17 mouse cellular contexts compared by ENCODE assay signal in the genomic region with DNA sequence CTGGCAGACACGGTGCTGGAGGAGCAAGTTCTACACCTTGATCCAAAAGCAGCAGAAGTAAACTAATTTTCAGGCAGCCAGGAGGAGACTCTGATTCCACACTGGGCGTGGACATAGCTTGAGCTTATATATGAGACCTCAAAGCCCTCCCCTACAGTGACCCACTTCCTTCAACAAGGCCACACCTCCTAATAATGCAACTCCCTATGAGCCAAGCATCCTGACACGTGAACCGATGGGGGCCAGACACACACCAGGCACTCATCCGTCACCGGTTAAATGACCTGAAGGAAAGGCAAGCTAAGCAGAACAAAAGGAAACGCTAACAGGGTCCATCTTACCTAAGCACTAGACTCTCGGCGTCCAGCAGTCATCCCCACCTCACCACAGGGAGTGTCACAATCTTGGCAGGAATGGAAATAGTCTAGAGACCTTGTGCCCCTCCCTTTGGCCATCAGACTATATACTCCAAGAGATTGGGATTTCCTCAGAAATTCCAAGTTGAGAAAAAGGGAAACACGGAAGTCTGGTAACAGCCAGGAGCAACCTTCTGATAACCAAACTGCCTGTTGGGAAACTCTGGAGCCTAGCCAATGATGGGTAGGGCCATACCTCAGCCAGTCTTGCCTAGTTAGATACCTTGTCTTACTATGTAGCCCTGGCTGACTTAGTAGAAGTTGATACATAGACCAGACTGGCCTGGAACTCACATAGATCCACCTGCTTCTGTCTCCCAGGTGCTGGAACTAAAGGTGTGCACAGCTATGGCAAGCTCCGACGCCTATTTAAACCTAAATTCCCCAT. TPM values are rescaled to one million over a fixed set of nuclear protein-coding genes. Genes with fewer than 3 reads are reported as not detected.
A peak's percentile ranks its signal among the peaks of the same experiment; 100 is the strongest.
DNase-seq lines count a peak whose midpoint lies in the region; ATAC-seq and TF ChIP-seq lines count a peak whose summit lies in the region.
"Had no signal": no experiment of that assay in that cellular context is flagged by ENCODE, and none has a peak within 500 bp of the region (broad histone marks: within the 10 kb centered on the region; RNA-seq: fewer than 3 reads in every experiment).

No protein-coding gene starts in this region.

- no peak for TF ChIP-seq POLR2A in kidney, adult 2 months (IDR thresholded peaks at IDR 0.05; ENCODE audit: low read depth, low read length)

- DNase-seq in adrenal gland, postnatal 14 days, result peak; percentile 17
- DNase-seq in adrenal gland, postnatal 25 days, result no peak
- DNase-seq in kidney, adult 2 months, result no peak
- DNase-seq in 416B (ENCODE audit: low read depth), result peak; percentile 40
- no peak for DNase-seq in ovary, postnatal 36 days (ENCODE audit: low spot score)
- DNase-seq in adrenal gland, adult 18-20 months (ENCODE audit: low spot score in 2 of 2), result no peak
- DNase-seq: adrenal gland, adult 2 months; gastrocnemius, adult 2 months; heart, adult 11 months; heart, postnatal 4 days; kidney, postnatal 36 days; lung, embryonic 14.5 days; right cerebral cortex, postnatal 14 days had no signal

- H3K4me3 ChIP-seq in kidney, embryonic 16.5 days (ENCODE audit: low read length), result no peak overlapping the region
- no peak overlapping the region for H3K4me3 ChIP-seq in kidney, adult 2 months (ENCODE audit: insufficient read depth, low read depth, low read length)
- no peak overlapping the region for H3K4me3 ChIP-seq in limb, embryonic 15.5 days
- H3K4me3 ChIP-seq: forebrain, embryonic 15.5 days; gastrocnemius, adult 2 months had no signal

- H3K9ac ChIP-seq in kidney, embryonic 16.5 days (replicated peaks; ENCODE audit: low read length), result no peak overlapping the region
- no peak overlapping the region for H3K9ac ChIP-seq in limb, embryonic 15.5 days
- H3K9ac ChIP-seq: forebrain, embryonic 15.5 days; lung, embryonic 14.5 days had no signal

- H3K36me3 ChIP-seq in kidney, embryonic 16.5 days (ENCODE audit: insufficient read depth, low read length), result no peaks in the 10 kb centered on the region
- no peaks in the 10 kb centered on the region for H3K36me3 ChIP-seq in kidney, adult 2 months (ENCODE audit: control insufficient read depth, insufficient read depth, low read length)
- no peaks in the 10 kb centered on the region for H3K36me3 ChIP-seq in limb, embryonic 15.5 days
- H3K36me3 ChIP-seq: forebrain, embryonic 15.5 days had no signal

- peak; percentile 78 for ATAC-seq in kidney, embryonic 16.5 days (ENCODE audit: low FRiP score, low TSS enrichment)
- ATAC-seq in limb, embryonic 15.5 days (ENCODE audit: insufficient number of reproducible peaks, low FRiP score, low TSS enrichment, low read depth), result peak; percentile 58; the same call in 1 of the 2 replicates
- ATAC-seq: forebrain, embryonic 15.5 days; midbrain, embryonic 16.5 days had no signal

- no peak overlapping the region for H3K27ac ChIP-seq in kidney, embryonic 16.5 days (ENCODE audit: low read length)
- no peak overlapping the region for H3K27ac ChIP-seq in kidney, adult 2 months (ENCODE audit: insufficient read depth, low read depth, low read length)
- no peak overlapping the region for H3K27ac ChIP-seq in limb, embryonic 15.5 days
- H3K27ac ChIP-seq: forebrain, embryonic 15.5 days; gastrocnemius, adult 2 months had no signal

- H3K4me1 ChIP-seq in kidney, embryonic 16.5 days (ENCODE audit: insufficient read depth, low read length), result no peaks in the 10 kb centered on the region
- peaks cover 8% of the 10 kb centered on the region for H3K4me1 ChIP-seq in kidney, adult 2 months (ENCODE audit: control insufficient read depth, insufficient read depth, low read length)
- H3K4me1 ChIP-seq in limb, embryonic 15.5 days, result no peaks in the 10 kb centered on the region
- H3K4me1 ChIP-seq: forebrain, embryonic 15.5 days had no signal

- 61% methylated on average over 12 of the region's 12 CpGs for WGBS in kidney, embryonic 16.5 days
- WGBS in kidney, adult 2 months, result 65% methylated on average over 12 of the region's 12 CpGs
- WGBS in limb, embryonic 15.5 days, result 68% methylated on average over 12 of the region's 12 CpGs

- no peaks in the 10 kb centered on the region for H3K9me3 ChIP-seq in kidney, embryonic 16.5 days (ENCODE audit: low read length)
- no peaks in the 10 kb centered on the region for H3K9me3 ChIP-seq in limb, embryonic 15.5 days
- H3K9me3 ChIP-seq: forebrain, embryonic 15.5 days had no signal

- no peak for TF ChIP-seq CTCF in kidney, adult 2 months (conservative IDR thresholded peaks at IDR 0.05; ENCODE audit: insufficient read depth, insufficient read length, low read depth, low read length)

- no peaks in the 10 kb centered on the region for H3K27me3 ChIP-seq in kidney, embryonic 16.5 days (ENCODE audit: insufficient read depth, low read length)
- no peaks in the 10 kb centered on the region for H3K27me3 ChIP-seq in kidney, adult 2 months (replicated peaks; ENCODE audit: control insufficient read depth, insufficient read depth, low read length)
- no peaks in the 10 kb centered on the region for H3K27me3 ChIP-seq in limb, embryonic 15.5 days
- H3K27me3 ChIP-seq: forebrain, embryonic 15.5 days had no signal

- H3K4me2 ChIP-seq in kidney, embryonic 16.5 days (replicated peaks; ENCODE audit: low read depth, low read length), result no peak overlapping the region
- no peak overlapping the region for H3K4me2 ChIP-seq in limb, embryonic 15.5 days
- H3K4me2 ChIP-seq: forebrain, embryonic 15.5 days; lung, embryonic 14.5 days had no signal

RNA-seq across cellular contexts. Expression of gene Cdc14b, which starts 17.9 kb away (rescaled TPM):
- 10.0 and 10.6 TPM in 2 replicates for total RNA-seq in adrenal gland, postnatal 14 days (2021)
- total RNA-seq in adrenal gland, postnatal 25 days (2021), result 9.7 and 10.2 TPM in 2 replicates
- polyA plus RNA-seq in kidney, embryonic 16.5 days (2015; fragmentation: Nextera tagmentation; extraction: Ambion mirVana), result 16.1 and 16.9 TPM in 2 replicates
- 7.5 and 7.7 TPM in 2 replicates for polyA plus RNA-seq in kidney, adult 2 months (2012; rRNA removed)
- polyA plus RNA-seq in limb, embryonic 15.5 days (2015; fragmentation: Nextera tagmentation; extraction: Ambion mirVana), result 11.3 and 12.7 TPM in 2 replicates
- 10 to 100 TPM; 11.3 to 12.6 TPM for total RNA-seq in adrenal gland, adult 18-20 months (2021)

RNA-seq across cellular contexts. Expression of gene Aaed1, which starts 55.3 kb away (rescaled TPM):
- total RNA-seq in adrenal gland, postnatal 14 days (2021), result 48.3 and 50.7 TPM in 2 replicates
- total RNA-seq in adrenal gland, postnatal 25 days (2021), result 47.8 and 54.8 TPM in 2 replicates
- 43.3 and 55.4 TPM in 2 replicates for polyA plus RNA-seq in kidney, embryonic 16.5 days (2015; fragmentation: Nextera tagmentation; extraction: Ambion mirVana)
- 22.6 and 25.5 TPM in 2 replicates for polyA plus RNA-seq in kidney, adult 2 months (2012; rRNA removed)
- 44.8 and 46.3 TPM in 2 replicates for polyA plus RNA-seq in limb, embryonic 15.5 days (2015; fragmentation: Nextera tagmentation; extraction: Ambion mirVana)
- total RNA-seq in adrenal gland, adult 18-20 months (2021), result 10 to 100 TPM; 40.6 to 45.6 TPM

Comparison
In these comparisons a context has a peak if more than half of its experiments do, and no peak if none do; other contexts are left out.
1. DNase-seq: peak in adrenal gland, postnatal 14 days (single experiment) and 416B (single experiment); none in adrenal gland, postnatal 25 days (single experiment), kidney, adult 2 months (single experiment), ovary, postnatal 36 days (single experiment) and adrenal gland, adult 18-20 months (0 of 2).